Mouse (Mus musculus): Measurements from ENCODE around the gene Bmpr1b.

- no peak for TF ChIP-seq POLR2A (IDR thresholded peaks at IDR 0.05; ENCODE audit: low read depth, low read length)
- no peak for TF ChIP-seq CTCF (conservative IDR thresholded peaks at IDR 0.05 in 1 of 2, IDR thresholded peaks at IDR 0.05 in 1 of 2; ENCODE audit: low read depth in 2 of 2, low read length in 2 of 2)
- TF ChIP-seq JUND (conservative IDR thresholded peaks at IDR 0.05; ENCODE audit: low read depth, low read length) = no peak
- TF ChIP-seq MAFK (IDR thresholded peaks at IDR 0.05; ENCODE audit: insufficient replicate concordance, low read length) = no peak
- no peak for TF ChIP-seq ELF1 (IDR thresholded peaks at IDR 0.05; ENCODE audit: low read depth, low read length)
- TF ChIP-seq POLR2AphosphoS2 (IDR thresholded peaks at IDR 0.05; ENCODE audit: low read depth, low read length) = no peak
- TF ChIP-seq EP300 (IDR thresholded peaks at IDR 0.05; ENCODE audit: low read length) = no peak
- TF ChIP-seq ZC3H11A (IDR thresholded peaks at IDR 0.05; ENCODE audit: low read depth, low read length) = no peak
- TF ChIP-seq E2F4 (IDR thresholded peaks at IDR 0.05; ENCODE audit: insufficient replicate concordance, low read depth, low read length) = no peak
- TF ChIP-seq JUN (IDR thresholded peaks at IDR 0.05; ENCODE audit: insufficient read depth, low read depth, low read length) = no peak
- TF ChIP-seq ETS1 (conservative IDR thresholded peaks at IDR 0.05; ENCODE audit: low read depth, low read length) = no peak
- no peak for TF ChIP-seq SIN3A (IDR thresholded peaks at IDR 0.05; ENCODE audit: low read length)
- TF ChIP-seq CHD2 (IDR thresholded peaks at IDR 0.05; ENCODE audit: low read length) = no peak
Observed at GRCm38 (mm10) chr3:141792106-141792505, 377.1 kb downstream of the Bmpr1b start.

All from CH12.LX (cell line).